Mouse (Mus musculus) inflammation-experienced regulatory T-cells, adult 16 weeks (primary cell): ENCODE results near the gene Taar8a. TPM values are rescaled to one million over a fixed set of nuclear protein-coding genes. Genes with fewer than 3 reads are reported as not detected.

Experiments used
- polyA plus RNA-seq: library from polyadenylated mRNA; unstranded; fragments of 100-300 nt; shearing (Covaris generic); gene quantifications from one replicate; pipeline ENCODE4 v1.2.1, GENCODE M21; 2017

Gene Taar8a
- polyA plus RNA-seq = not detected

GRCm38 (mm10) chr10:24076200-24076599, at the start of gene Taar8a:
TSS of gene Taar8a (plus strand) at chr10:24076500.

GRCm38 (mm10) chr10:24026922-24027321, 49.4 kb upstream of the Taar8a start, which contains the start of gene Taar7d:
TSS of gene Taar7d (plus strand) at chr10:24027222.

GRCm38 (mm10) chr10:24037314-24037713, 39.0 kb upstream of the Taar8a start, which contains the start of gene Taar7e:
TSS of gene Taar7e (plus strand) at chr10:24037614.

GRCm38 (mm10) chr10:24049210-24049609, 27.1 kb upstream of the Taar8a start, which contains the start of gene Taar7f:
TSS of gene Taar7f (plus strand) at chr10:24049510.

GRCm38 (mm10) chr10:24092194-24092593, 15.9 kb downstream of the Taar8a start, which contains the start of gene Taar8b:
TSS of gene Taar8b (minus strand) at chr10:24092294.

GRCm38 (mm10) chr10:24101812-24102211, 25.5 kb downstream of the Taar8a start, which contains the start of gene Taar8c:
TSS of gene Taar8c (minus strand) at chr10:24101912.

GRCm38 (mm10) chr10:24109434-24109833, 33.1 kb downstream of the Taar8a start, which contains the start of gene Taar9:
TSS of gene Taar9 (minus strand) at chr10:24109534.

Other genes with a start within 250 kb of the Taar8a start
- gene Vnn3, start 225.0 kb upstream of the Taar8a start, polyA plus RNA-seq = 0.16 TPM
- gene Vnn1, start 181.8 kb upstream of the Taar8a start, polyA plus RNA-seq = not detected
- gene Taar1, start 156.1 kb upstream of the Taar8a start, polyA plus RNA-seq = not detected
- not detected for gene Taar2, start 137.9 kb upstream of the Taar8a start, polyA plus RNA-seq
- not detected for gene Taar3, start 126.9 kb upstream of the Taar8a start, polyA plus RNA-seq
- gene Taar4, start 116.0 kb upstream of the Taar8a start, polyA plus RNA-seq = not detected
- not detected for gene Taar5, start 105.8 kb upstream of the Taar8a start, polyA plus RNA-seq
- gene Taar6, start 90.9 kb upstream of the Taar8a start, polyA plus RNA-seq = not detected
- not detected for gene Taar7a, start 83.0 kb upstream of the Taar8a start, polyA plus RNA-seq
- gene Taar7b, start 76.6 kb upstream of the Taar8a start, polyA plus RNA-seq = not detected
- gene Taar7d, start 49.3 kb upstream of the Taar8a start, polyA plus RNA-seq = not detected
- gene Taar7e, start 38.9 kb upstream of the Taar8a start, polyA plus RNA-seq = not detected
- not detected for gene Taar7f, start 27.0 kb upstream of the Taar8a start, polyA plus RNA-seq
- not detected for gene Taar8b, start 15.8 kb downstream of the Taar8a start, polyA plus RNA-seq
- gene Taar8c, start 25.4 kb downstream of the Taar8a start, polyA plus RNA-seq = not detected
- not detected for gene Taar9, start 33.0 kb downstream of the Taar8a start, polyA plus RNA-seq
- 46.3 TPM for gene Stx7, start 72.8 kb downstream of the Taar8a start, polyA plus RNA-seq
- not detected for gene Moxd1, start 147.0 kb downstream of the Taar8a start, polyA plus RNA-seq